Mouse (Mus musculus): ENCODE measurements around the gene Cdk16. TPM values are rescaled to one million over a fixed set of nuclear protein-coding genes. Genes with fewer than 3 reads are reported as not detected.

Cdk16 gene
- total RNA-seq (2021) = 100 to 1,000 TPM; 195 to 200 TPM
- long read RNA-seq, experiment 1, transcript Cdk16-201 (16 exons, 3,120 nt) = major isoform, 147 of 210 reads
- long read RNA-seq, experiment 1, partial matches to known transcripts = 24 of 210 reads
- long read RNA-seq, experiment 1, other reads (novel, unspliced or antisense) = 38 of 210 reads
- long read RNA-seq, experiment 2, transcript Cdk16-201 (16 exons, 3,120 nt) = major isoform, 202 of 278 reads
- long read RNA-seq, experiment 2, partial matches to known transcripts = 39 of 278 reads
- long read RNA-seq, experiment 2, other reads (novel, unspliced or antisense) = 37 of 278 reads

GRCm38 (mm10) chrX:20687519-20688067, at the start of gene Cdk16:
Gene Cdk16 (plus strand): TSS chrX:20687954.
- TF ChIP-seq CTCF (conservative IDR thresholded peaks at IDR 0.05) = no peak
- H3K27ac ChIP-seq = peak within 1 kb of the TSS; percentile 95
- H3K4me3 ChIP-seq = peak within 1 kb of the TSS; percentile 71
- DNase-seq (ENCODE audit: low spot score in 2 of 2) = peak; percentile 78 to 92

- TF ChIP-seq CTCF (conservative IDR thresholded peaks at IDR 0.05) = no peak
- Histone ChIP-seq H3K4me3 (no peak overlapping the region), H3K27ac (no peak overlapping the region)
- no peak for DNase-seq (ENCODE audit: low spot score in 2 of 2)
These were observed 49.6 kb upstream of the Cdk16 start for GRCm38 (mm10) chrX:20638141-20638540.

DNA sequence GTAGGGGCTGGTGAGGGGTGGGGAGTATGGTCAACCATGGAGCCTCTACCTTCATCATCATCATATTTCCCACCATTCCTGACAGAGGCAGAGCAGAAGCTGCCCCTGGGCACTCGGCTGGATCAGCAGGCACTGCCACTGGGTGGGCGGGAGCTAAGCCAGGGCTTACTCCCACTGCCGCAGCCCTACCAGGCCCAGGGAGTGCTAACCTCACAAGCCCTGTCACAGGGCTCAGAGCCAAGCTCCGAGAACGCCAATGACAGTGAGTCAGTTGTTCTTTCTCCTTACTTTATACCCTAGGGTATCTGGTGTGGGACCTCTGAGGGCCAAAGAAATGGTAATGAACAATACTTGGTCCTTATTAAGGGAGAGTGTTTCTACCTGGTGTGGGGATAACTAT, 43.0 kb upstream of the Cdk16 start:
- no peak overlapping the region for H3K4me3 ChIP-seq
- H3K27ac ChIP-seq = no peak overlapping the region
- no peak for TF ChIP-seq CTCF (conservative IDR thresholded peaks at IDR 0.05)
- no peak for DNase-seq (ENCODE audit: low spot score in 2 of 2)

DNA sequence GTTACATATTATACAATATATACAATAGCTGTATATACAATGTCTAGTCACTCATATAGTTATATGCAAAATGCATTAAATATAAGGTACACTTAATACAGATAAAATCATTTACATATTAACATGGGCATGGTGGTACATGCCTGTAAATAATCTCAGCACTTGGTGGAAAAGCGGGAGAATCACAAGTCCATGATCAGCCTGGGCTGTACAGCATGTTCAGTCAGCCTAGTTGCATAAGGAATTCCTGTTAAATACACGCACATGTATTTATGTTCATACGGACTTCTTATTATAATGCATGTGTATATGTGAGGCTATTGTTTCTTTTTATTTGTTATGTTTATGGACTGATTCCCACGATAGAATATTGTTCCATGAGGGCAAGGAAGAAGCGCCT, 30.2 kb upstream of the Cdk16 start:
- no peak for DNase-seq (ENCODE audit: low spot score in 2 of 2)
- Histone ChIP-seq H3K4me3 (peak overlapping the region; percentile 64), H3K27ac (no peak overlapping the region; the same call in 1 of the 2 replicates)
- TF ChIP-seq CTCF (conservative IDR thresholded peaks at IDR 0.05) = no peak

DNA sequence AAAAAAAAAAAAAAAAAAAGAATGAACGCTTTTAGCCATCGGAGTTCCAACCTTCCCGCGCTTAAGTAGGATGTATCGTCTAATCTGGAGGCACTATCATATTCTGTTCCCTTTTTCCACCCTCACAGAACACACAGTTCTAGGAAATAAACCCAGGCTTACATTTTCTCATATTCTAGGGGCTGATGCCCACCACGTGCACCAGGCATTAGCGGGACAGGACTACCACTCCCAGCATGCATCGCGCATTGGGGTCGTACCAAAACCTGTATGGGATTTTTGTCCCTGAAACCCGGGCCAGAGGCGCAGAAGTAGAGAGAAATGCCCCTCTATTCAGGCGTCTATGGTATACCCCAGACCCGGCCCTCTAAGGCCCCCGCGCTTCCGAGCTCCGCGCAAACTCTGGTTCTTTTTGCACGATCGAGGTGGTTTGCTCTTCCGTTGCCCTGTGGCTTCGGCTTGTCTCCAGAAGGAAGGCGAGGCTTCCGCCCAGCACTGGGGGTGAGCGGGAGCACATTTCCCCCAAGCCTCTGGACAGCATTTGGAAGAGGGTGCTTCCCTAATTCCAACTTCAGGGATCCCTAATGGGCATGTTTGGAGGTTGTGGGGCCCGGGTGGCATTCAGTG, 29.6 kb upstream of the Cdk16 start, which contains the start of gene Uba1:
Gene Uba1 (plus strand): TSS at position 301 of the 627 bp plus-strand sequence.
- TF ChIP-seq CTCF (conservative IDR thresholded peaks at IDR 0.05) = no peak
- DNase-seq (ENCODE audit: low spot score in 2 of 2) = peak; percentile 78 to 87
- peak within 1 kb of the TSS; percentile 72; the same call in 1 of the 2 replicates for H3K27ac ChIP-seq

DNA sequence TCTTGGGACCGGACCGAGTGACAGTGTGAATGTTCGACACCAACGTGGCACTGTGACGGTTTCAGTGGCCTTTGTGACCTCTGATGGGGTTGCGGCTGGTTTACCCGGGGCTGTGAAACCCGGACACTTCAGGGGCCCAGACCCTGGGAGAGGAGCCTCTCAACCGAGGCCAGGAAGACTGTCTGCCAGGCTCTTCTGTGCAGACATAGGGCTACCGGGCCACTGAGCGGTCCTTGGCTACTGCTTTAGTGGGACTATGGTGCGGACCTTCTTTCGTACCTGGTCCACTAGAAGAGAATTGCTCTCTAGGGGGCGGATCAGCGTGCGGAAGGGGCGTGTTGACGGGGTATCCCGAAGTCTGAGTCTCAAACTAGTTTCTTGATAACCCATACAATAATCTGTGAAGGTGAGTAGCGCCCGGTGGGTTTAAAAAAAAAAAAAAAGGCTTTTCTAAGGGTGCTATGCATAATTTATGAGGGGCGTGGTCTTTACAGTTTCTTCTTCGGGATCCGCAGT, 28.8 kb upstream of the Cdk16 start:
- no peak for DNase-seq (ENCODE audit: low spot score in 2 of 2)
- TF ChIP-seq CTCF (conservative IDR thresholded peaks at IDR 0.05) = no peak
- H3K27ac ChIP-seq = no peak overlapping the region
- peak overlapping the region; percentile 64 for H3K4me3 ChIP-seq

More for the DNA sequence above, 29.6 kb upstream of the Cdk16 start, which contains the start of gene Uba1:
- peak within 1 kb of the TSS; percentile 64 for H3K4me3 ChIP-seq

DNA sequence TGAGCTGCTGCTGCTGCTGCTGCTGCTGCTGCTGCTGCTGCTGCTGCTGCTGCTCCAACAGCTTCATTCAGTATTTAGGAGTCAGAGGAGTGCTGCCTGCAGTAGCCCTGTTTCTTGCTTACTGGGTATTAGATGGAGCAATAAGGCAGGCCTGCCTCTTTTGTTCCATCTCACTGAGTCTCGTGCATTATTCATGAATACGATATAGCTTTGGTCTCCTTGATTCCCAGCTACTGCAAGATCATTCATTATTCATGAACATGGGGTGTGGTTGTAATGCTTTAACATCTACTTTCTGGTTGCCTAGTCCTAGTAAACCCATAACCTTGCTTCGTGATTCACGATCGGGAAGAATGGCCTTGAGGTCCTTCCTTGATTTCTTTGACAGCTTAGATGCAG, 25.4 kb upstream of the Cdk16 start:
- no peak for TF ChIP-seq CTCF (conservative IDR thresholded peaks at IDR 0.05)
- DNase-seq (ENCODE audit: low spot score in 2 of 2) = no peak
- no peak overlapping the region for H3K4me3 ChIP-seq

GRCm38 (mm10) chrX:20662716-20663443, 24.9 kb upstream of the Cdk16 start:
- DNase-seq (ENCODE audit: low spot score in 2 of 2) = peak; percentile 80 to 87
- peak; percentile 80 for TF ChIP-seq CTCF (conservative IDR thresholded peaks at IDR 0.05)
- H3K4me3 ChIP-seq = peak overlapping the region; percentile 75
- peak overlapping the region; percentile 94 for H3K27ac ChIP-seq

More for the DNA sequence above, 25.4 kb upstream of the Cdk16 start:
- H3K27ac ChIP-seq = no peak overlapping the region

DNA sequence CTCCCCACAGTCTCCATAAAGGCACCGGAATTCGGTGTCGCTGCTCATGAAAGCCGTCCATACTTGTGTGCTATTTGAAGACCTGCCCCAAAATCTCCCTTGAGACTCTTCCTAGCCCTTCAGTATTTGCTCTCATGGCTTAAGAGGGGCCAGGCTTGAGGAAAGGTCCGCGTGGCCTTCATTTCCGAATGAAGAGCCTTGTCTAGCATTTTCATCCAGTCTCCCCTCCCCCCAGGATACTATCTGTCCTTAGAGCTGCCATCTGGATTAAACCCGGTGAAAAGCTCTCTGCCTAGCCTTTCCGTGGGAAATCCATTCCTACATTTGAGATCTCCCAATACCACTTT, 24.3 kb upstream of the Cdk16 start:
- TF ChIP-seq CTCF (conservative IDR thresholded peaks at IDR 0.05) = no peak
- DNase-seq (ENCODE audit: low spot score in 2 of 2) = peak in 1 of 2 experiments; percentile 12
- H3K27ac ChIP-seq = peak overlapping the region; percentile 94
- peak overlapping the region; percentile 75 for H3K4me3 ChIP-seq

- Histone ChIP-seq H3K27ac (peak overlapping the region; percentile 95), H3K4me3 (peak overlapping the region; percentile 71)
- TF ChIP-seq CTCF (conservative IDR thresholded peaks at IDR 0.05) = no peak
- DNase-seq (ENCODE audit: low spot score in 2 of 2) = peak; percentile 79 to 80
These were observed 354 bp downstream of the Cdk16 start for GRCm38 (mm10) chrX:20688068-20688547.

- peak; percentile 29 to 32 for DNase-seq (ENCODE audit: low spot score in 2 of 2)
- Histone ChIP-seq H3K4me3 (peak overlapping the region; percentile 71), H3K27ac (peak overlapping the region; percentile 95)
- peak; percentile 58 for TF ChIP-seq CTCF (conservative IDR thresholded peaks at IDR 0.05)
These were observed 861 bp downstream of the Cdk16 start for GRCm38 (mm10) chrX:20688615-20689014.

GRCm38 (mm10) chrX:20691566-20691965, 3.8 kb downstream of the Cdk16 start:
- Histone ChIP-seq H3K4me3 (no peak overlapping the region), H3K27ac (no peak overlapping the region)
- no peak for DNase-seq (ENCODE audit: low spot score in 2 of 2)
- TF ChIP-seq CTCF (conservative IDR thresholded peaks at IDR 0.05) = no peak

Data from layer of hippocampus, adult 2 months (tissue).